Mouse (Mus musculus): ENCODE results near the gene Kcnq1.

GRCm38 (mm10) chr7:143123876-143124669 lies 17.9 kb downstream of the Kcnq1 start:
- TF ChIP-seq CTCF (IDR thresholded peaks at IDR 0.05; ENCODE audit: extremely low read depth, insufficient read depth, low read length) (no peak), POLR2A (IDR thresholded peaks at IDR 0.05; ENCODE audit: extremely low read depth, insufficient read depth, low read length) (no peak)
